8 mouse cellular contexts compared by ENCODE assay signal in genomic region chr7:19004631-19005079, GRCm38 (mm10). TPM values are rescaled to one million over a fixed set of nuclear protein-coding genes. Genes with fewer than 3 reads are reported as not detected.
DNase-seq lines count a peak whose midpoint lies in the region; ATAC-seq and TF ChIP-seq lines count a peak whose summit lies in the region.

No protein-coding gene starts in this region.

- no peak for TF ChIP-seq POLR2A in myocyte (IDR thresholded peaks at IDR 0.05; ENCODE audit: insufficient read length, low read depth)

- peak overlapping the region; percentile 76 for H3ac ChIP-seq in myocyte (ENCODE audit: control insufficient read depth, insufficient read length)

- peak overlapping the region; percentile 94 for H3K4me2 ChIP-seq in lung, embryonic 15.5 days
- peak overlapping the region; percentile 97 for H3K4me2 ChIP-seq in intestine, embryonic 14.5 days (ENCODE audit: low read length)
- H3K4me2 ChIP-seq in myocyte (ENCODE audit: low read depth) = peak overlapping the region; percentile 76

- peaks cover 17% of the 10 kb centered on the region for H3K79me2 ChIP-seq in myocyte (ENCODE audit: control insufficient read depth, insufficient read depth)

- no peaks in the 10 kb centered on the region for H3K9me3 ChIP-seq in lung, embryonic 15.5 days
- H3K9me3 ChIP-seq in forebrain, embryonic 10.5 days = no peaks in the 10 kb centered on the region
- H3K9me3 ChIP-seq in intestine, embryonic 14.5 days (ENCODE audit: control insufficient read depth, low read length) = no peaks in the 10 kb centered on the region

- ATAC-seq in lung, embryonic 15.5 days (ENCODE audit: borderline replicate concordance, extremely low read depth, low FRiP score, low TSS enrichment) = peak; percentile 2; the same call in 1 of the 2 replicates
- ATAC-seq in intestine, embryonic 14.5 days (replicated peaks; ENCODE audit: low FRiP score, low TSS enrichment, low read depth) = no peak
- no peak for ATAC-seq in granulocyte monocyte progenitor cell, adult 5-6 weeks (replicated peaks; ENCODE audit: poor library complexity, severe bottlenecking)

- peak overlapping the region; percentile 99 for H3K27ac ChIP-seq in lung, embryonic 15.5 days
- H3K27ac ChIP-seq in forebrain, embryonic 10.5 days = peak overlapping the region; percentile 95
- H3K27ac ChIP-seq in intestine, embryonic 14.5 days (ENCODE audit: low read depth) = peak overlapping the region; percentile 95

- no peak for DNase-seq in lung, postnatal 25 days (ENCODE audit: low spot score)
- DNase-seq in adrenal gland, adult 2 months = peak; percentile 68
- no peak for DNase-seq in forebrain, embryonic 10.5 days (ENCODE audit: extremely low spot score, low spot score)
- peak; percentile 69 for DNase-seq in intestine, embryonic 14.5 days (ENCODE audit: low spot score)
- DNase-seq in ovary, postnatal 10 days (ENCODE audit: low spot score) = no peak

- 3% methylated on average over 34 of the region's 34 CpGs for WGBS in lung, embryonic 15.5 days
- WGBS in forebrain, embryonic 10.5 days = 10% methylated on average over 34 of the region's 34 CpGs
- 4% methylated on average over 34 of the region's 34 CpGs for WGBS in intestine, embryonic 14.5 days

- H3K36me3 ChIP-seq in lung, embryonic 15.5 days = peaks cover 23% of the 10 kb centered on the region
- peaks cover 40% of the 10 kb centered on the region for H3K36me3 ChIP-seq in forebrain, embryonic 10.5 days (replicated peaks)
- H3K36me3 ChIP-seq in intestine, embryonic 14.5 days (ENCODE audit: control insufficient read depth, insufficient read depth, low read length) = peaks cover 27% of the 10 kb centered on the region
- H3K36me3 ChIP-seq in myocyte (ENCODE audit: control insufficient read depth, insufficient read depth) = no peaks in the 10 kb centered on the region

- no peaks in the 10 kb centered on the region for H3K27me3 ChIP-seq in lung, embryonic 15.5 days
- no peaks in the 10 kb centered on the region for H3K27me3 ChIP-seq in forebrain, embryonic 10.5 days (ENCODE audit: poor library complexity, severe bottlenecking)
- no peaks in the 10 kb centered on the region for H3K27me3 ChIP-seq in intestine, embryonic 14.5 days (replicated peaks; ENCODE audit: control insufficient read depth, insufficient read depth, low read length)
- H3K27me3 ChIP-seq in myocyte (ENCODE audit: control insufficient read depth, insufficient read depth, insufficient read length) = no peaks in the 10 kb centered on the region

- peaks cover 66% of the 10 kb centered on the region for H3K4me1 ChIP-seq in lung, embryonic 15.5 days
- peaks cover 75% of the 10 kb centered on the region for H3K4me1 ChIP-seq in forebrain, embryonic 10.5 days
- H3K4me1 ChIP-seq in intestine, embryonic 14.5 days (replicated peaks; ENCODE audit: control insufficient read depth, insufficient read depth, low read length) = peaks cover 41% of the 10 kb centered on the region

- H3K4me3 ChIP-seq in lung, embryonic 15.5 days = peak overlapping the region; percentile 91
- peak overlapping the region; percentile 85 for H3K4me3 ChIP-seq in forebrain, embryonic 10.5 days
- peak overlapping the region; percentile 92 for H3K4me3 ChIP-seq in intestine, embryonic 14.5 days (ENCODE audit: low read depth, low read length)
- peak overlapping the region; percentile 37 for H3K4me3 ChIP-seq in myocyte

- peak overlapping the region; percentile 93 for H3K9ac ChIP-seq in lung, embryonic 15.5 days
- H3K9ac ChIP-seq in intestine, embryonic 14.5 days (ENCODE audit: low read length) = peak overlapping the region; percentile 80

TF ChIP-seq in myocyte, 11 proteins besides CTCF, POLR2A, EP300 and RAD21:
- peak in 2 of 3 experiments; percentile 10 to 57 for TF ChIP-seq MYOG (IDR thresholded peaks at IDR 0.05; ENCODE audit: control insufficient read depth in 1 of 3, insufficient read depth in 1 of 3, insufficient read length in 2 of 3, low read depth in 2 of 3)
- TF ChIP-seq MYOD1 (IDR thresholded peaks at IDR 0.05; ENCODE audit: control insufficient read depth in 1 of 3, insufficient read length in 2 of 3, low read depth in 2 of 3) = peak in 2 of 3 experiments; percentile 14 to 39
- no peak for TF ChIP-seq POLR2AphosphoS2 (IDR thresholded peaks at IDR 0.05; ENCODE audit: insufficient read length, low read depth)
- no peak for TF ChIP-seq REST (IDR thresholded peaks at IDR 0.05; ENCODE audit: insufficient read depth, insufficient read length)
- no peak for TF ChIP-seq TCF12 (IDR thresholded peaks at IDR 0.05; ENCODE audit: insufficient read depth, poor library complexity, severe bottlenecking)
- no peak for TF ChIP-seq CEBPB (IDR thresholded peaks at IDR 0.05; ENCODE audit: insufficient read depth, poor library complexity, severe bottlenecking)
- TF ChIP-seq E2F4 (IDR thresholded peaks at IDR 0.05; ENCODE audit: insufficient read depth) = no peak
- TF ChIP-seq MAX (IDR thresholded peaks at IDR 0.05; ENCODE audit: low read depth) = no peak
- TF ChIP-seq USF1 (IDR thresholded peaks at IDR 0.05; ENCODE audit: low read depth) = no peak

RNA-seq across cellular contexts. Expression of gene Irf2bp1, which starts 0.8 kb away (rescaled TPM):
- polyA plus RNA-seq in lung, embryonic 15.5 days (2015; fragmentation: Nextera tagmentation; extraction: Ambion mirVana) = 23.5 and 25.2 TPM in 2 replicates
- total RNA-seq in adrenal gland, adult 2 months (2021) = 10 to 100 TPM; 36.8 to 44.3 TPM
- 74.8 and 78.3 TPM in 2 replicates for polyA plus RNA-seq in adrenal gland, adult 2 months (2012; rRNA removed)
- polyA plus RNA-seq in forebrain, embryonic 10.5 days (2016; fragmentation: Nextera tagmentation; extraction: Ambion mirVana) = 21.3 and 22.1 TPM in 2 replicates
- polyA plus RNA-seq in intestine, embryonic 14.5 days (2014; fragmentation: Nextera tagmentation; extraction: Ambion mirVana) = 29.5 and 29.6 TPM in 2 replicates
- 27.6 TPM for polyA plus RNA-seq in myocyte (2012; fragmentation: generic; extraction: Trizol)
- total RNA-seq in granulocyte monocyte progenitor cell, adult 5-6 weeks (2014; fragmentation: Nextera tagmentation) = 14.5 and 24.3 TPM in 2 replicates
- 8.4 and 17.5 TPM in 2 replicates for total RNA-seq in granulocyte monocyte progenitor cell, adult 5-6 weeks (2017)

RNA-seq across cellular contexts. Expression of gene Mypop, which starts 13.6 kb away (rescaled TPM):
- polyA plus RNA-seq in lung, embryonic 15.5 days (2015; fragmentation: Nextera tagmentation; extraction: Ambion mirVana) = 3.0 and 3.6 TPM in 2 replicates
- 10 to 100 TPM in 1 of 2 experiments, 1 to 10 TPM in 1; 8.9 to 16.8 TPM for total RNA-seq in adrenal gland, adult 2 months (2021)
- polyA plus RNA-seq in adrenal gland, adult 2 months (2012; rRNA removed) = 36.5 and 39.8 TPM in 2 replicates
- 3.9 and 4.4 TPM in 2 replicates for polyA plus RNA-seq in forebrain, embryonic 10.5 days (2016; fragmentation: Nextera tagmentation; extraction: Ambion mirVana)
- polyA plus RNA-seq in intestine, embryonic 14.5 days (2014; fragmentation: Nextera tagmentation; extraction: Ambion mirVana) = 2.8 and 3.2 TPM in 2 replicates
- 10.4 TPM for polyA plus RNA-seq in myocyte (2012; fragmentation: generic; extraction: Trizol)
- total RNA-seq in granulocyte monocyte progenitor cell, adult 5-6 weeks (2014; fragmentation: Nextera tagmentation) = not detected in 2 replicates
- total RNA-seq in granulocyte monocyte progenitor cell, adult 5-6 weeks (2017) = 0.82 TPM in 1 of 2 replicates, not detected in the other

RNA-seq across cellular contexts. Expression of gene Nanos2, which starts 17.5 kb away (rescaled TPM):
- not detected in 2 replicates for polyA plus RNA-seq in lung, embryonic 15.5 days (2015; fragmentation: Nextera tagmentation; extraction: Ambion mirVana)
- not detected for total RNA-seq in adrenal gland, adult 2 months (2021)
- not detected in 2 replicates for polyA plus RNA-seq in adrenal gland, adult 2 months (2012; rRNA removed)
- polyA plus RNA-seq in forebrain, embryonic 10.5 days (2016; fragmentation: Nextera tagmentation; extraction: Ambion mirVana) = 0.15 TPM in 1 of 2 replicates, not detected in the other
- polyA plus RNA-seq in intestine, embryonic 14.5 days (2014; fragmentation: Nextera tagmentation; extraction: Ambion mirVana) = not detected in 2 replicates
- not detected for polyA plus RNA-seq in myocyte (2012; fragmentation: generic; extraction: Trizol)
- not detected in 2 replicates for total RNA-seq in granulocyte monocyte progenitor cell, adult 5-6 weeks (2014; fragmentation: Nextera tagmentation)
- not detected in 2 replicates for total RNA-seq in granulocyte monocyte progenitor cell, adult 5-6 weeks (2017)

RNA-seq across cellular contexts. Expression of gene Foxa3, which starts 18.7 kb away (rescaled TPM):
- 2.2 and 2.4 TPM in 2 replicates for polyA plus RNA-seq in lung, embryonic 15.5 days (2015; fragmentation: Nextera tagmentation; extraction: Ambion mirVana)
- total RNA-seq in adrenal gland, adult 2 months (2021) = not detected
- 0.08 and 0.24 TPM in 2 replicates for polyA plus RNA-seq in adrenal gland, adult 2 months (2012; rRNA removed)
- not detected in 2 replicates for polyA plus RNA-seq in forebrain, embryonic 10.5 days (2016; fragmentation: Nextera tagmentation; extraction: Ambion mirVana)
- 21.6 and 21.9 TPM in 2 replicates for polyA plus RNA-seq in intestine, embryonic 14.5 days (2014; fragmentation: Nextera tagmentation; extraction: Ambion mirVana)
- 0.12 TPM for polyA plus RNA-seq in myocyte (2012; fragmentation: generic; extraction: Trizol)
- total RNA-seq in granulocyte monocyte progenitor cell, adult 5-6 weeks (2014; fragmentation: Nextera tagmentation) = not detected in 2 replicates
- total RNA-seq in granulocyte monocyte progenitor cell, adult 5-6 weeks (2017) = not detected in 2 replicates

RNA-seq across cellular contexts. Expression of gene Sympk, which starts 19.5 kb away (rescaled TPM):
- polyA plus RNA-seq in lung, embryonic 15.5 days (2015; fragmentation: Nextera tagmentation; extraction: Ambion mirVana) = 34.3 and 34.6 TPM in 2 replicates
- 100 to 1,000 TPM in 1 of 2 experiments, 10 to 100 TPM in 1; 94.4 to 103 TPM for total RNA-seq in adrenal gland, adult 2 months (2021)
- 123 and 159 TPM in 2 replicates for polyA plus RNA-seq in adrenal gland, adult 2 months (2012; rRNA removed)
- 41.2 and 46.3 TPM in 2 replicates for polyA plus RNA-seq in forebrain, embryonic 10.5 days (2016; fragmentation: Nextera tagmentation; extraction: Ambion mirVana)
- polyA plus RNA-seq in intestine, embryonic 14.5 days (2014; fragmentation: Nextera tagmentation; extraction: Ambion mirVana) = 23.9 and 26.1 TPM in 2 replicates
- 90.3 TPM for polyA plus RNA-seq in myocyte (2012; fragmentation: generic; extraction: Trizol)
- 79.9 and 98.6 TPM in 2 replicates for total RNA-seq in granulocyte monocyte progenitor cell, adult 5-6 weeks (2014; fragmentation: Nextera tagmentation)
- total RNA-seq in granulocyte monocyte progenitor cell, adult 5-6 weeks (2017) = 38.5 and 46.7 TPM in 2 replicates

Comparison
In these comparisons a context has a peak if more than half of its experiments do, and no peak if none do; other contexts are left out.
1. H3K4me3 ChIP-seq: peak in every context shown above with its lines; median percentile 92 in intestine, embryonic 14.5 days; 91 in lung, embryonic 15.5 days; 85 in forebrain, embryonic 10.5 days; 37 in myocyte.
2. DNase-seq: peak in adrenal gland, adult 2 months (single experiment) and intestine, embryonic 14.5 days (single experiment); none in lung, postnatal 25 days (single experiment), forebrain, embryonic 10.5 days (single experiment) and ovary, postnatal 10 days (single experiment).
3. Peak in every context shown above with its lines, with median percentiles within 50 percentile points of each other: H3K27ac ChIP-seq and H3K4me2 ChIP-seq.